8 mouse cellular contexts compared by ENCODE assay signal in genomic region chr5:134007127-134007771, GRCm38 (mm10).
A peak's percentile ranks its signal among the peaks of the same experiment; 100 is the strongest.
DNase-seq lines count a peak whose midpoint lies in the region; ATAC-seq lines count a peak whose summit lies in the region.

No protein-coding gene starts in this region.

- H3K27me3 ChIP-seq in limb, embryonic 12.5 days, result peaks cover 8% of the 10 kb centered on the region; the same call in 1 of the 2 replicates
- H3K27me3 ChIP-seq in stomach, embryonic 14.5 days (ENCODE audit: control insufficient read depth, insufficient read depth, low read length), result no peaks in the 10 kb centered on the region

- no peak overlapping the region for H3K9ac ChIP-seq in limb, embryonic 12.5 days (replicated peaks)
- no peak overlapping the region for H3K9ac ChIP-seq in stomach, embryonic 14.5 days (replicated peaks; ENCODE audit: low read depth, low read length)

- 21% methylated on average over 3 of the region's 3 CpGs for WGBS in limb, embryonic 12.5 days
- WGBS in stomach, embryonic 14.5 days, result 11% methylated on average over 3 of the region's 3 CpGs

- no peak overlapping the region for H3K4me2 ChIP-seq in limb, embryonic 12.5 days
- H3K4me2 ChIP-seq in stomach, embryonic 14.5 days (replicated peaks; ENCODE audit: low read depth, low read length), result no peak overlapping the region

- peak; percentile 56 for ATAC-seq in granulocyte monocyte progenitor cell, adult 5-6 weeks (replicated peaks; ENCODE audit: poor library complexity, severe bottlenecking)
- peak; percentile 61; the same call in 1 of the 2 replicates for ATAC-seq in limb, embryonic 12.5 days (ENCODE audit: insufficient number of reproducible peaks, insufficient read depth, low FRiP score, low TSS enrichment, low read depth)
- peak; percentile 20; the same call in 1 of the 2 replicates for ATAC-seq in stomach, embryonic 14.5 days (ENCODE audit: insufficient number of reproducible peaks, insufficient read depth, low FRiP score, low read depth)

- peaks cover 19% of the 10 kb centered on the region for H3K4me1 ChIP-seq in limb, embryonic 12.5 days (replicated peaks)
- H3K4me1 ChIP-seq in stomach, embryonic 14.5 days (ENCODE audit: control insufficient read depth, insufficient read depth, low read length), result no peaks in the 10 kb centered on the region

- no peaks in the 10 kb centered on the region for H3K9me3 ChIP-seq in limb, embryonic 12.5 days
- H3K9me3 ChIP-seq in stomach, embryonic 14.5 days (ENCODE audit: control insufficient read depth, low read depth, low read length), result peaks cover 3% of the 10 kb centered on the region; the same call in 1 of the 2 replicates

- DNase-seq in adrenal gland, postnatal 14 days, result peak; percentile 27
- no peak for DNase-seq in adrenal gland, adult 2 months
- DNase-seq in R1 (ENCODE audit: low read depth, low spot score), result peak; percentile 97
- no peak for DNase-seq in layer of hippocampus, adult 9-10 months (ENCODE audit: low spot score)
- no peak for DNase-seq in frontal cortex, postnatal 36 days (ENCODE audit: low spot score in 2 of 2)

- no peak overlapping the region for H3K27ac ChIP-seq in limb, embryonic 12.5 days
- no peak overlapping the region for H3K27ac ChIP-seq in stomach, embryonic 14.5 days (ENCODE audit: low read length)

- H3K36me3 ChIP-seq in limb, embryonic 12.5 days, result no peaks in the 10 kb centered on the region
- no peaks in the 10 kb centered on the region for H3K36me3 ChIP-seq in stomach, embryonic 14.5 days (ENCODE audit: control insufficient read depth, insufficient read depth, low read length)

- H3K4me3 ChIP-seq in limb, embryonic 12.5 days (replicated peaks), result no peak overlapping the region
- no peak overlapping the region for H3K4me3 ChIP-seq in stomach, embryonic 14.5 days (ENCODE audit: low read depth, low read length)

Comparison
In these comparisons a context has a peak if more than half of its experiments do, and no peak if none do; other contexts are left out.
1. DNase-seq: peak in adrenal gland, postnatal 14 days (single experiment) and R1 (single experiment); none in adrenal gland, adult 2 months (single experiment), layer of hippocampus, adult 9-10 months (single experiment) and frontal cortex, postnatal 36 days (0 of 2).
2. Peak in every context shown above with its lines, with median percentiles within 50 percentile points of each other: ATAC-seq.